Mouse (Mus musculus) lung, embryonic 14.5 days (tissue): ENCODE measurements at regions not wholly inside any gene's neighbourhood (a gene's known extent, or its start where the extent isn't known, plus 50 kb on each side); places are given as distances from the start of the nearest gene placed in this dataset.

Experiments
- ATAC-seq: fragments of 200-750 bp; cut with Nextera tagmentation; 2 replicates; pipeline ENCODE4 v1.8.0; 2017; ENCODE audit warnings: mild to moderate bottlenecking, moderate TSS enrichment, moderate library complexity; ENCODE audit not compliant: insufficient read depth
- DNase-seq: peaks from one replicate; pipeline ENCODE4 v3.0.0-alpha.2; 2015
- H3K27ac ChIP-seq: fragments of 300-500 bp; sonication (generic); 2 replicates; pipeline ENCODE4 v1.5.1; 2014; ENCODE audit warnings: low read depth, mild to moderate bottlenecking, moderate library complexity
- H3K27me3 ChIP-seq: fragments of 300-500 bp; sonication (generic); 2 replicates; pipeline ENCODE4 v1.6.1; 2014; ENCODE audit warnings: low read length, control low read depth; ENCODE audit not compliant: insufficient read depth
- H3K36me3 ChIP-seq: fragments of 300-500 bp; sonication (generic); 2 replicates; pipeline ENCODE4 v1.6.1; 2014; ENCODE audit warnings: control low read depth; ENCODE audit not compliant: insufficient read depth
- H3K4me1 ChIP-seq: fragments of 300-500 bp; sonication (generic); 2 replicates; pipeline ENCODE4 v1.6.1; 2014; ENCODE audit warnings: antibody characterized with exemption, control low read depth; ENCODE audit not compliant: insufficient read depth
- H3K4me2 ChIP-seq: fragments of 300-500 bp; sonication (generic); 2 replicates; pipeline ENCODE4 v1.6.1; 2014; ENCODE audit warnings: mild to moderate bottlenecking
- H3K4me3 ChIP-seq: fragments of 300-500 bp; sonication (generic); 2 replicates; pipeline ENCODE4 v1.5.1; 2014; ENCODE audit warnings: low read depth, low read length
- H3K9ac ChIP-seq: fragments of 300-500 bp; sonication (generic); 2 replicates; pipeline ENCODE4 v1.6.1; 2014
- H3K9me3 ChIP-seq: fragments of 300-500 bp; sonication (generic); 2 replicates; pipeline ENCODE4 v1.6.1; 2016; ENCODE audit warnings: low read depth, low read length, control low read depth
- CTCF ChIP-seq: IDR thresholded peaks from 2 replicates; pipeline ENCODE4 v1.5.1; 2016; ENCODE audit warnings: antibody characterized with exemption, low read depth
- WGBS: fragments of 180-500 bp; shearing (Covaris S2); extraction: QIAGEN DNeasy Blood & Tissue Kit; methylation state at CpG from one replicate; pipeline ENCODE4 v1.1.7; 2014; 5-methylcytosine and 5-hydroxymethylcytosine counted together

DNA sequence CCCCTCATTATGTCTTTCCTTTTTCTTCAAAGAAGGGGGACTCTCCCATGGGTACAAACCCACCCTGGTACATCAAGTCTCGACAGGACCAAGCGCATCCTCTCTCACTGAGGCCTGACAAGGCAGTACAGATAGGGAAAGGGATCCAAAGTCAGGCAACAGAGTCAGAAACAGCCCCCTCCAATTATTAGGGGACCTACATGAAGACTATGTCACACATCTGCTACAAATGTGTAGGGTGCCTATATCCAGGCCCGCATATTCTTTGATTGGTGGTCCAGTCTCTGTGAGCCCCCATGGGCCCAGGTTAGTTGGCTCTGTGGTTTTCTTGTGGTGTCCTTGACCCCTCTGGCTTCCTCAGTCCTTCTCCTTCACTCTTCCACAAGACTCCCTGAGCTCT is 77.1 kb upstream of the Six3 start:
- 87% methylated on average over 3 of the region's 3 CpGs for WGBS

DNA sequence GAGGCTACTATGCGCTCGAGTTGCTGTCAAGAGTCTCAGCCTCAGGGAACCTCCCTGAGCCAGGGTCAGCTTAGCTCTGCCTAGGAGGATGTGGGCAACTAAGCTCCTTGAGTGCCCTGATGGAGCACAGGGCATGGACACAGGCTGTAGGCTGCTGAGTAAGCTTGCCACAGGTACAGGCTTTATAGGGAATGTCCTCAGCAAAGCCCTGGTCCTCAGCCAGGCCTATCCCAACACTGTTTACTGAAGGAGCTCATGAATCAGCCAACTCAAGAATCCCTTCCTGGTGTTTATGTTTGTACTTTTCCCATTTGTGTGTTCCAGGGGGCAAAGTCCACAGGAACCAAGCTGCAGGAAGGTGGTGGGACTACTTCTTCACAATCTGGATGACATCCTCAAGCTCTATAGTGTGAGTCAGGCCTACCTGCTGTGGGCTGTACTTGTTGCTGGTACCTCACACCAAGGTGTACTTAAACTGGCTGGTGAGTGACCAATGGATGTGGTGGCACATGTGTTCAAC is 72.1 kb upstream of the Six3 start:
- H3K4me3 ChIP-seq, result no peak overlapping the region
- no peaks in the 10 kb centered on the region for H3K4me1 ChIP-seq
- TF ChIP-seq CTCF, result no peak
- WGBS, result 76% methylated on average over 2 of the region's 2 CpGs
- H3K9me3 ChIP-seq, result no peaks in the 10 kb centered on the region
- H3K4me2 ChIP-seq, result no peak overlapping the region
- no peak overlapping the region for H3K27ac ChIP-seq
- H3K27me3 ChIP-seq, result no peaks in the 10 kb centered on the region
- H3K9ac ChIP-seq, result no peak overlapping the region
- no peak for ATAC-seq
- no peaks in the 10 kb centered on the region for H3K36me3 ChIP-seq
- no peak for DNase-seq

More for the DNA sequence above, 77.1 kb upstream of the Six3 start:
- DNase-seq (no peak), ATAC-seq (no peak)
- no peak overlapping the region for H3K4me3 ChIP-seq
- H3K4me2 ChIP-seq, result no peak overlapping the region
- no peak overlapping the region for H3K9ac ChIP-seq
- H3K27ac ChIP-seq, result no peak overlapping the region
- TF ChIP-seq CTCF, result no peak
- H3K27me3 ChIP-seq, result no peaks in the 10 kb centered on the region
- no peaks in the 10 kb centered on the region for H3K9me3 ChIP-seq
- H3K4me1 ChIP-seq, result no peaks in the 10 kb centered on the region
- H3K36me3 ChIP-seq, result no peaks in the 10 kb centered on the region

DNA sequence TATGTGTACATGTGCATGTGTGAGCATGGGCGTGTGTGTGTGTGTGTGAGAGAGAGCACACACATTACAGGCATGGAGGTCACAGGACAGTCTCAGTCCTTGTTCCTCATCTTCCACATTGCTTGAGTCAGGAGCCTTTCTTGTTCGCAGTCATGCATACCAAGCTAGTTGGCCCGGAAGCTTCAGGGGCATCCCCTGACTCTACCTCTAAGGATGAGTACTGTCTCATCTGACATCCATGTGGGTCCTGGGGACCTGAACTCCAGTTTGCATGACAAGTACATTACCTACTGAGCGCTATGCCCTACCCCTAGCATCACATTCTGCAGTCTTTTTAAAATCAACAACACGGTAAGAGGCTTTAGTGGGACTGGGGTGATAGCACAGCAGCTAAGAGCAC is 65.3 kb upstream of the Six3 start:
- no peak overlapping the region for H3K4me2 ChIP-seq
- no peaks in the 10 kb centered on the region for H3K9me3 ChIP-seq
- no peak for ATAC-seq
- TF ChIP-seq CTCF, result no peak
- WGBS, result 76% methylated on average over 5 of the region's 5 CpGs
- no peaks in the 10 kb centered on the region for H3K4me1 ChIP-seq
- no peaks in the 10 kb centered on the region for H3K36me3 ChIP-seq
- no peaks in the 10 kb centered on the region for H3K27me3 ChIP-seq
- no peak overlapping the region for H3K9ac ChIP-seq
- no peak overlapping the region for H3K27ac ChIP-seq
- H3K4me3 ChIP-seq, result no peak overlapping the region
- DNase-seq, result no peak

DNA sequence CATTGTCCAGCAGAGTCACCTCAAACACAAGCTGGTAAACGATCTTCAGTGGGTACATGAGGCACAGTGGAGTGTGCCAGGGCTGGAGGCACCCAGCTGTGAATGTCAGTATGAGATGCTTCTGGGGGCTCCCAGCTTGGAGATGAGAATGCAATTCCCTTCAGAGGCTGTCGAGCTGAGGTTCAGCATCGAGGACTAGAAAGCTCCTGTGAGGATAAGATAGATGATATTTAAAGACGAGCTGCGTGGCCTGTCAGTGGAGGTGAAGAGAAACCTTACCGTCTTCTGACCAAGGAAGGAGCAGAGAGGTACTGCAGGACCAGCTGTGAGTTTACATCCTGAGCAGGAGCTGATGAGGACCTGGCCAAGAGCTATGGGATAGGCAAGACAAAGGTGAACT is 52.4 kb upstream of the Six3 start:
- no peaks in the 10 kb centered on the region for H3K4me1 ChIP-seq
- H3K36me3 ChIP-seq, result no peaks in the 10 kb centered on the region
- H3K9ac ChIP-seq, result no peak overlapping the region
- H3K4me2 ChIP-seq, result no peak overlapping the region
- H3K9me3 ChIP-seq, result no peaks in the 10 kb centered on the region
- ATAC-seq, result no peak
- no peak overlapping the region for H3K27ac ChIP-seq
- 58% methylated on average over 6 of the region's 6 CpGs for WGBS
- H3K27me3 ChIP-seq, result no peaks in the 10 kb centered on the region
- TF ChIP-seq CTCF, result no peak
- DNase-seq, result no peak
- no peak overlapping the region for H3K4me3 ChIP-seq

DNA sequence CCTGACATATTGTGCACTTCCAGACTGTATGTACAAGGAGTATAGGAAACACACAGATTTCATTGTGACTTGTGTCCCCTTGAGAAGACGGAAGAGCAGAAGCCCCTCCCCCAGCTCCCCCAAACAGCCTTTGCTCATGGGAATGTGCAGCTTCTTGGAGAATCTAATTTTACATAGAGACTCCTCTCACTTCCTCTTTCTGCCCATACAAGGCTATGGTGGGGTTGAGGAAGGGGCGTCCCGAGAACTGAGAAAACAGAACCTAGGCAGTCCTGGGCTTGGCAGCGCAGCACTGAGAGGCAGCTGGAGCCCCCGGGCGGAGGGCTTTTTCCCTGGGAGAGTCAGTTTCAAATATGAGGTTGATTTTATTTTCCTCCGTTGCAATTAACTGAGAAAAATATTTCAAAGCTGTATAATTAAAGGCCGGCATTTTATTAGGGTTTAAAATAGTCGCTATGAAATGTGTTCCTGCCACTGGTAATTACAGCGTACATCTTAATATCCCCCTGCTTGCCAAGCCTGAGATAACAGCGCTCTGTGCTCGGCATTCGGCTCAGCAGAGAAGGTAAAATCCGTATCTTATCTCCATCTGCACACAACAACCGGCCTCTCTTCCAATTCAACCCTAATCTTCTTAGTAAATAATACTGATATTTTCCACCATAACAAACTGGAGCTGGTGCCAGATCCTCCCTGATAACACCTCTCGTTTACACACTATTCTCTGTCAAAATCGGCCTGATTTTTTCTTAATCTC is 50.7 kb upstream of the Six3 start:
- no peak overlapping the region for H3K4me2 ChIP-seq
- no peak overlapping the region for H3K27ac ChIP-seq
- 43% methylated on average over 17 of the region's 17 CpGs for WGBS
- DNase-seq, result no peak
- no peaks in the 10 kb centered on the region for H3K9me3 ChIP-seq
- ATAC-seq, result no peak
- no peak for TF ChIP-seq CTCF
- no peak overlapping the region for H3K9ac ChIP-seq
- no peaks in the 10 kb centered on the region for H3K36me3 ChIP-seq
- H3K4me3 ChIP-seq, result no peak overlapping the region
- no peaks in the 10 kb centered on the region for H3K4me1 ChIP-seq
- no peaks in the 10 kb centered on the region for H3K27me3 ChIP-seq

DNA sequence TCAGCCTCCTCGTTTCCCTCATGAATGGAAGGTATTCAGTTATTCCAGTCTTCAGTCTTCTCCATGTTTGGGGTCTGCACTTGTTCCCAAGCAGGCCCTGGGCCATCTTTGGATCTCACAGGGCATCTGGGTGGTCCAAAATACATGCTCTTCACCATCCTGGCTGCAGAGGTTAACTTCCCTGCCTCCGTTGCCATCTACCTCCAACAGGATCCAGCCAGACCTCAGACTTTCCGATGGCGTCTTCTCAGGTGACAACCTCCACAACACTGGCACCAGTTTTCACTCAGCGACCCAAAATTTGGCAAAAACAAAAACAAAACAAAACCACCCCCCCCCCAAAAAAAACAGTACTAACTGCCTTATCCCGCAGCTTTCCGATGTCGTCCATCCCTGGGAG is 50.0 kb upstream of the Six3 start:
- no peak overlapping the region for H3K9ac ChIP-seq
- no peaks in the 10 kb centered on the region for H3K27me3 ChIP-seq
- TF ChIP-seq CTCF, result no peak
- no peak overlapping the region for H3K4me2 ChIP-seq
- no peaks in the 10 kb centered on the region for H3K36me3 ChIP-seq
- no peak overlapping the region for H3K27ac ChIP-seq
- ATAC-seq (no peak), DNase-seq (no peak)
- no peaks in the 10 kb centered on the region for H3K9me3 ChIP-seq
- WGBS, result 64% methylated on average over 8 of the region's 8 CpGs
- H3K4me3 ChIP-seq, result no peak overlapping the region
- no peaks in the 10 kb centered on the region for H3K4me1 ChIP-seq
